Mouse (Mus musculus) limb, embryonic 13.5 days (tissue): Measurements from ENCODE around the gene Mrpl27. TPM values are rescaled to one million over a fixed set of nuclear protein-coding genes. Genes with fewer than 3 reads are reported as not detected.
A peak's percentile ranks its signal among the peaks of the same experiment; 100 is the strongest.

Experiments used
- ATAC-seq: fragments of 200-750 bp; cut with Nextera tagmentation; 2 replicates; pipeline ENCODE4 v1.8.0; 2017; ENCODE audit warnings: low read depth, moderate number of reproducible peaks, moderate TSS enrichment; ENCODE audit not compliant: low FRiP score
- H3K27ac ChIP-seq: fragments of 300-500 bp; sonication (generic); 2 replicates; pipeline ENCODE4 v1.5.1; 2015; ENCODE audit warnings: inconsistent platforms, mild to moderate bottlenecking, moderate library complexity
- H3K27me3 ChIP-seq: fragments of 300-500 bp; sonication (generic); 2 replicates; pipeline ENCODE4 v1.6.1; 2015; ENCODE audit warnings: mild to moderate bottlenecking, inconsistent platforms
- H3K36me3 ChIP-seq: fragments of 300-500 bp; sonication (generic); 2 replicates; pipeline ENCODE4 v1.6.1; 2015; ENCODE audit warnings: inconsistent platforms, mild to moderate bottlenecking, moderate library complexity
- H3K4me1 ChIP-seq: fragments of 300-500 bp; sonication (generic); 2 replicates; pipeline ENCODE4 v1.6.1; 2015; ENCODE audit warnings: inconsistent platforms
- H3K4me2 ChIP-seq: fragments of 300-500 bp; sonication (generic); replicated peaks from 2 replicates; pipeline ENCODE4 v1.6.1; 2015; ENCODE audit warnings: inconsistent platforms, mild to moderate bottlenecking, moderate library complexity
- H3K4me3 ChIP-seq: fragments of 300-500 bp; sonication (generic); 2 replicates; pipeline ENCODE4 v1.5.1; 2015; ENCODE audit warnings: moderate library complexity, mild to moderate bottlenecking, inconsistent platforms
- H3K9ac ChIP-seq: fragments of 300-500 bp; sonication (generic); 2 replicates; pipeline ENCODE4 v1.6.1; 2015; ENCODE audit warnings: mild to moderate bottlenecking, inconsistent platforms
- H3K9me3 ChIP-seq: fragments of 300-500 bp; sonication (generic); 2 replicates; pipeline ENCODE4 v1.6.1; 2016; ENCODE audit warnings: inconsistent platforms
- WGBS: fragments of 180-500 bp; shearing (Covaris S2); methylation state at CpG from one replicate; pipeline ENCODE4 v1.1.7; 2015; 5-methylcytosine and 5-hydroxymethylcytosine counted together
- polyA plus RNA-seq: library from polyadenylated mRNA; unstranded; fragments of >200 nt; fragmentation: Nextera tagmentation; extraction: Ambion mirVana; gene quantifications from 2 replicates; pipeline ENCODE4 v1.2.1, GENCODE M21; 2015

Mrpl27 gene
- 153 and 159 TPM in 2 replicates for polyA plus RNA-seq

- H3K9me3 ChIP-seq, result no peaks in the 10 kb centered on the region
- H3K4me1 ChIP-seq, result peaks cover 16% of the 10 kb centered on the region
- peak within 1 kb of the TSS; percentile 70 for H3K9ac ChIP-seq
- peak within 1 kb of the TSS; percentile 69 for H3K4me3 ChIP-seq
- peaks cover 43% of the 10 kb centered on the region for H3K36me3 ChIP-seq
- H3K4me2 ChIP-seq, result peak within 1 kb of the TSS; percentile 75
- peak; percentile 89 for ATAC-seq
- H3K27ac ChIP-seq, result peak within 1 kb of the TSS; percentile 90
- 1% methylated on average over 32 of the region's 32 CpGs for WGBS
- H3K27me3 ChIP-seq, result no peaks in the 10 kb centered on the region
These were observed at the start of gene Mrpl27, which contains the start of gene Eme1 for GRCm38 (mm10) chr11:94653663-94654436. Gene Mrpl27, plus strand, starts transcription at chr11:94653767. Gene Eme1, minus strand, starts transcription at chr11:94653964.

GRCm38 (mm10) chr11:94610744-94611740 lies 42.5 kb upstream of the Mrpl27 start:
- no peak overlapping the region for H3K4me3 ChIP-seq
- no peak overlapping the region for H3K27ac ChIP-seq
- 50% methylated on average over 4 of the region's 4 CpGs for WGBS
- H3K9ac ChIP-seq, result no peak overlapping the region
- no peak overlapping the region for H3K4me2 ChIP-seq
- H3K4me1 ChIP-seq, result no peaks in the 10 kb centered on the region
- ATAC-seq, result no peak
- peaks cover 19% of the 10 kb centered on the region; the same call in 1 of the 2 replicates for H3K27me3 ChIP-seq
- H3K36me3 ChIP-seq, result no peaks in the 10 kb centered on the region
- H3K9me3 ChIP-seq, result no peaks in the 10 kb centered on the region

- Histone ChIP-seq H3K4me2 (no peak overlapping the region), H3K27ac (no peak overlapping the region), H3K27me3 (peaks cover 19% of the 10 kb centered on the region; the same call in 1 of the 2 replicates), H3K9ac (no peak overlapping the region), H3K4me3 (no peak overlapping the region), H3K9me3 (no peaks in the 10 kb centered on the region; the same call in 1 of the 2 replicates), H3K4me1 (no peaks in the 10 kb centered on the region), H3K36me3 (no peaks in the 10 kb centered on the region)
- 80% methylated on average over 4 of the region's 4 CpGs for WGBS
- no peak for ATAC-seq
These were observed 39.0 kb upstream of the Mrpl27 start for GRCm38 (mm10) chr11:94614603-94615002.

- H3K4me2 ChIP-seq, result no peak overlapping the region
- H3K9me3 ChIP-seq, result no peaks in the 10 kb centered on the region; the same call in 1 of the 2 replicates
- H3K4me1 ChIP-seq, result no peaks in the 10 kb centered on the region
- no peaks in the 10 kb centered on the region for H3K36me3 ChIP-seq
- H3K9ac ChIP-seq, result no peak overlapping the region
- ATAC-seq, result no peak
- no peak overlapping the region for H3K27ac ChIP-seq
- H3K27me3 ChIP-seq, result peaks cover 19% of the 10 kb centered on the region; the same call in 1 of the 2 replicates
- 28% methylated on average over 4 of the region's 4 CpGs for WGBS
- H3K4me3 ChIP-seq, result no peak overlapping the region
These were observed 38.1 kb upstream of the Mrpl27 start for GRCm38 (mm10) chr11:94615494-94615893.

GRCm38 (mm10) chr11:94617646-94618045 lies 35.9 kb upstream of the Mrpl27 start:
- Histone ChIP-seq H3K27me3 (peaks cover 15% of the 10 kb centered on the region; the same call in 1 of the 2 replicates), H3K4me1 (no peaks in the 10 kb centered on the region), H3K4me3 (no peak overlapping the region), H3K36me3 (no peaks in the 10 kb centered on the region), H3K27ac (no peak overlapping the region), H3K4me2 (no peak overlapping the region), H3K9me3 (no peaks in the 10 kb centered on the region; the same call in 1 of the 2 replicates), H3K9ac (no peak overlapping the region)
- ATAC-seq, result no peak
- 94% methylated on average over 2 of the region's 2 CpGs for WGBS

- WGBS, result 65% methylated on average over 6 of the region's 6 CpGs
- no peak for ATAC-seq
These were observed 32.7 kb upstream of the Mrpl27 start for GRCm38 (mm10) chr11:94620766-94621457.

GRCm38 (mm10) chr11:94621458-94621852 lies 32.1 kb upstream of the Mrpl27 start:
- Histone ChIP-seq H3K9me3 (no peaks in the 10 kb centered on the region; the same call in 1 of the 2 replicates), H3K4me2 (no peak overlapping the region), H3K9ac (no peak overlapping the region), H3K27me3 (no peaks in the 10 kb centered on the region), H3K36me3 (no peaks in the 10 kb centered on the region), H3K4me1 (no peaks in the 10 kb centered on the region), H3K27ac (no peak overlapping the region), H3K4me3 (no peak overlapping the region)
- no peak for ATAC-seq

More at GRCm38 (mm10) chr11:94620766-94621457, 32.7 kb upstream of the Mrpl27 start:
- H3K36me3 ChIP-seq, result no peaks in the 10 kb centered on the region
- H3K4me3 ChIP-seq, result no peak overlapping the region
- H3K4me1 ChIP-seq, result no peaks in the 10 kb centered on the region
- no peak overlapping the region for H3K9ac ChIP-seq
- H3K9me3 ChIP-seq, result no peaks in the 10 kb centered on the region; the same call in 1 of the 2 replicates
- no peaks in the 10 kb centered on the region for H3K27me3 ChIP-seq
- H3K27ac ChIP-seq, result no peak overlapping the region
- no peak overlapping the region for H3K4me2 ChIP-seq

- Histone ChIP-seq H3K27me3 (no peaks in the 10 kb centered on the region), H3K36me3 (no peaks in the 10 kb centered on the region), H3K9ac (no peak overlapping the region), H3K4me1 (no peaks in the 10 kb centered on the region), H3K4me2 (no peak overlapping the region), H3K9me3 (no peaks in the 10 kb centered on the region), H3K27ac (no peak overlapping the region), H3K4me3 (no peak overlapping the region)
- no peak for ATAC-seq
- WGBS, result 76% methylated on average over 2 of the region's 2 CpGs
These were observed 31.4 kb upstream of the Mrpl27 start for GRCm38 (mm10) chr11:94622162-94622561.

- Histone ChIP-seq H3K4me3 (peak within 1 kb of the TSS; percentile 99), H3K4me2 (peak within 1 kb of the TSS; percentile 92), H3K27me3 (no peaks in the 10 kb centered on the region), H3K27ac (peak within 1 kb of the TSS; percentile 72), H3K9me3 (no peaks in the 10 kb centered on the region), H3K9ac (peak within 1 kb of the TSS; percentile 90), H3K4me1 (peaks cover 13% of the 10 kb centered on the region), H3K36me3 (peaks cover 32% of the 10 kb centered on the region)
- peak; percentile 96 for ATAC-seq
- WGBS, result 5% methylated on average over 32 of the region's 41 CpGs
These were observed 24.2 kb upstream of the Mrpl27 start, which contains the start of gene Lrrc59 for GRCm38 (mm10) chr11:94629199-94629883. Gene Lrrc59, plus strand, starts transcription at chr11:94629767.

- peak; percentile 49 for ATAC-seq
- WGBS, result under 1% methylated on average over 28 of the region's 28 CpGs
- no peaks in the 10 kb centered on the region for H3K27me3 ChIP-seq
These were observed 23.7 kb upstream of the Mrpl27 start for GRCm38 (mm10) chr11:94629884-94630198.

More at GRCm38 (mm10) chr11:94629884-94630198, 23.7 kb upstream of the Mrpl27 start:
- peak overlapping the region; percentile 99 for H3K4me3 ChIP-seq
- H3K27ac ChIP-seq, result peak overlapping the region; percentile 72
- H3K9ac ChIP-seq, result peak overlapping the region; percentile 90
- peaks cover 13% of the 10 kb centered on the region for H3K4me1 ChIP-seq
- H3K36me3 ChIP-seq, result peaks cover 37% of the 10 kb centered on the region
- H3K4me2 ChIP-seq, result peak overlapping the region; percentile 92
- H3K9me3 ChIP-seq, result no peaks in the 10 kb centered on the region
